ENCODE assay signal across 16 mouse cellular contexts in the genomic region with DNA sequence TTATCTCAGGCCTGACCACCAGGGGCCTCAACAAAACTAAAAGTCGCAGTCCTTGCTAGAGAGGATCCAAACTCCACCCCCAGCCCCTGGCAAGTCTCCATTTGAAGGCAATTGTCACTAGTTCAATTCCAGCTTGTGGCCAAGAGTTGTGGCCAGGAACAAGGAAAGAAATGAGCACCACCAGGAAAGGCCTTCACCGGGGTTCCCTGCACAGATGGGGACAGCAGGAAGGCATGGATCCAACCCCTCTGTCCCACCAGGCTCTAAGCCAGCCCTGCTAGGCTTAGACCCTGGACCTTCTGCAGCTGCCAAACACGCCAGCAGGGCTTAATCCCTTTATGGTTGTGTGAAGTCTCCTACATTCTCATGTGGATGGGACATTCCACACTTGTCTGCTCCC. TPM values are rescaled to one million over a fixed set of nuclear protein-coding genes. Genes with fewer than 3 reads are reported as not detected.
DNase-seq lines count a peak whose midpoint lies in the region; ATAC-seq and TF ChIP-seq lines count a peak whose summit lies in the region.
"Had no signal": no experiment of that assay in that cellular context is flagged by ENCODE, and none has a peak within 500 bp of the region (broad histone marks: within the 10 kb centered on the region; RNA-seq: fewer than 3 reads in every experiment).

No protein-coding gene starts in this region.

- H3K36me3 ChIP-seq in forebrain, postnatal 0 days (ENCODE audit: insufficient read depth), result no peaks in the 10 kb centered on the region
- no peaks in the 10 kb centered on the region for H3K36me3 ChIP-seq in forebrain, embryonic 12.5 days (replicated peaks)
- H3K36me3 ChIP-seq in midbrain, postnatal 0 days (ENCODE audit: insufficient read depth, low read length), result no peaks in the 10 kb centered on the region
- no peaks in the 10 kb centered on the region for H3K36me3 ChIP-seq in midbrain, embryonic 10.5 days
- H3K36me3 ChIP-seq: embryonic facial prominence, embryonic 10.5 days; heart, embryonic 13.5 days had no signal

- no peaks in the 10 kb centered on the region for H3K4me1 ChIP-seq in forebrain, postnatal 0 days (ENCODE audit: insufficient read depth)
- H3K4me1 ChIP-seq in forebrain, embryonic 12.5 days, result peaks cover 41% of the 10 kb centered on the region
- peaks cover 5% of the 10 kb centered on the region; the same call in 1 of the 2 replicates for H3K4me1 ChIP-seq in midbrain, postnatal 0 days (ENCODE audit: insufficient read depth, low read length)
- H3K4me1 ChIP-seq in midbrain, embryonic 10.5 days, result peaks cover 49% of the 10 kb centered on the region
- H3K4me1 ChIP-seq: heart, embryonic 13.5 days had no signal

- H3K4me2 ChIP-seq in forebrain, postnatal 0 days (ENCODE audit: low read depth), result no peak overlapping the region
- no peak overlapping the region for H3K4me2 ChIP-seq in forebrain, embryonic 12.5 days
- no peak overlapping the region for H3K4me2 ChIP-seq in midbrain, postnatal 0 days (ENCODE audit: low read depth, low read length, poor library complexity, severe bottlenecking)
- H3K4me2 ChIP-seq: heart, embryonic 13.5 days had no signal

- no peak overlapping the region for H3K4me3 ChIP-seq in forebrain, postnatal 0 days (ENCODE audit: low read depth, low read length)
- H3K4me3 ChIP-seq in forebrain, embryonic 12.5 days (replicated peaks), result no peak overlapping the region
- H3K4me3 ChIP-seq in midbrain, postnatal 0 days (ENCODE audit: low read depth, low read length), result no peak overlapping the region
- no peak overlapping the region for H3K4me3 ChIP-seq in midbrain, embryonic 10.5 days
- H3K4me3 ChIP-seq: embryonic facial prominence, embryonic 10.5 days; heart, embryonic 13.5 days had no signal

- no peaks in the 10 kb centered on the region for H3K27me3 ChIP-seq in forebrain, postnatal 0 days (ENCODE audit: insufficient read depth, low read length)
- peaks cover 3% of the 10 kb centered on the region; the same call in 1 of the 2 replicates for H3K27me3 ChIP-seq in forebrain, embryonic 12.5 days
- H3K27me3 ChIP-seq in midbrain, postnatal 0 days (ENCODE audit: insufficient read depth, low read length), result no peaks in the 10 kb centered on the region
- peaks cover 62% of the 10 kb centered on the region for H3K27me3 ChIP-seq in midbrain, embryonic 10.5 days (ENCODE audit: low read depth, poor library complexity, severe bottlenecking)

- peak; percentile 86 to 90 for DNase-seq in cerebellum, postnatal 10 days
- no peak for DNase-seq in cerebellum, adult 11-12 months
- DNase-seq in forebrain, postnatal 0 days, result no peak
- peak; percentile 41 to 55 for DNase-seq in layer of hippocampus, postnatal 10 days (ENCODE audit: low spot score in 2 of 2)
- DNase-seq in layer of hippocampus, postnatal 25 days (ENCODE audit: extremely low spot score in 1 of 2, low spot score in 1 of 2), result no peak
- peak; percentile 63 for DNase-seq in midbrain, postnatal 0 days (ENCODE audit: low spot score)
- DNase-seq in midbrain, embryonic 10.5 days (ENCODE audit: low spot score), result no peak
- DNase-seq: adrenal gland, postnatal 14 days; cerebellum, adult 2 months; gastrocnemius, postnatal 36 days; heart, adult 11 months; heart, postnatal 36 days had no signal

- 0 out of 2 replicates have a peak, but pooled peaks have one; percentile 44 for ATAC-seq in forebrain, postnatal 0 days
- ATAC-seq in forebrain, embryonic 12.5 days (ENCODE audit: low FRiP score), result no peak
- no peak for ATAC-seq in midbrain, postnatal 0 days (ENCODE audit: low FRiP score)
- ATAC-seq: intestine, embryonic 16.5 days had no signal

- TF ChIP-seq CTCF in forebrain, postnatal 0 days (IDR thresholded peaks at IDR 0.05; ENCODE audit: low read depth), result no peak
- no peak for TF ChIP-seq CTCF in midbrain, postnatal 0 days (IDR thresholded peaks at IDR 0.05)

- H3K9me3 ChIP-seq in forebrain, postnatal 0 days (ENCODE audit: low read length), result no peaks in the 10 kb centered on the region
- H3K9me3 ChIP-seq in forebrain, embryonic 12.5 days, result no peaks in the 10 kb centered on the region
- H3K9me3 ChIP-seq in midbrain, postnatal 0 days (ENCODE audit: low read length), result no peaks in the 10 kb centered on the region
- H3K9me3 ChIP-seq in midbrain, embryonic 10.5 days (replicated peaks), result no peaks in the 10 kb centered on the region
- H3K9me3 ChIP-seq: embryonic facial prominence, embryonic 10.5 days; heart, embryonic 13.5 days had no signal

- WGBS in forebrain, postnatal 0 days, result 27% methylated on average over 3 of the region's 3 CpGs
- 32% methylated on average over 3 of the region's 3 CpGs for WGBS in forebrain, embryonic 12.5 days
- 25% methylated on average over 3 of the region's 3 CpGs for WGBS in midbrain, postnatal 0 days
- 59% methylated on average over 3 of the region's 3 CpGs for WGBS in midbrain, embryonic 10.5 days

- H3K27ac ChIP-seq in forebrain, postnatal 0 days (ENCODE audit: low read depth, low read length), result no peak overlapping the region
- H3K27ac ChIP-seq in forebrain, embryonic 12.5 days, result no peak overlapping the region
- no peak overlapping the region for H3K27ac ChIP-seq in midbrain, postnatal 0 days (ENCODE audit: low read depth, low read length)
- H3K27ac ChIP-seq in midbrain, embryonic 10.5 days (replicated peaks), result no peak overlapping the region
- H3K27ac ChIP-seq: embryonic facial prominence, embryonic 10.5 days; heart, embryonic 13.5 days had no signal

- no peak overlapping the region for H3K9ac ChIP-seq in forebrain, postnatal 0 days
- no peak overlapping the region for H3K9ac ChIP-seq in forebrain, embryonic 12.5 days
- no peak overlapping the region for H3K9ac ChIP-seq in midbrain, postnatal 0 days (replicated peaks; ENCODE audit: low read length, poor library complexity, severe bottlenecking)
- H3K9ac ChIP-seq: heart, embryonic 13.5 days had no signal

RNA-seq across cellular contexts. Expression of gene Pou2f2, which starts 8.9 kb away (rescaled TPM):
- total RNA-seq in forebrain, postnatal 0 days (2014; rRNA removed), result 5.8 and 6.0 TPM in 2 replicates
- polyA plus RNA-seq in forebrain, postnatal 0 days (2015; fragmentation: Nextera tagmentation; extraction: Ambion mirVana), result 9.8 and 21.2 TPM in 2 replicates
- polyA plus RNA-seq in forebrain, embryonic 12.5 days (2016; fragmentation: Nextera tagmentation; extraction: Ambion mirVana), result 22.3 and 28.6 TPM in 2 replicates
- total RNA-seq in layer of hippocampus, postnatal 10 days (2021), result 10 to 100 TPM; 10.1 to 11.3 TPM
- total RNA-seq in layer of hippocampus, postnatal 25 days (2021), result 10 to 100 TPM in 1 of 2 experiments, 1 to 10 TPM in 1; 7.1 to 11.8 TPM
- 7.6 and 9.0 TPM in 2 replicates for total RNA-seq in midbrain, postnatal 0 days (2014; rRNA removed)
- polyA plus RNA-seq in midbrain, postnatal 0 days (2015; fragmentation: Nextera tagmentation; extraction: Ambion mirVana), result 28.9 and 35.9 TPM in 2 replicates
- 13.6 and 26.5 TPM in 2 replicates for polyA plus RNA-seq in midbrain, embryonic 10.5 days (2016; fragmentation: Nextera tagmentation; extraction: Ambion mirVana)

RNA-seq across cellular contexts. Expression of gene Dedd2, which starts 49.8 kb away (rescaled TPM):
- total RNA-seq in forebrain, postnatal 0 days (2014; rRNA removed), result 23.4 and 25.3 TPM in 2 replicates
- polyA plus RNA-seq in forebrain, postnatal 0 days (2015; fragmentation: Nextera tagmentation; extraction: Ambion mirVana), result 14.9 and 17.3 TPM in 2 replicates
- polyA plus RNA-seq in forebrain, embryonic 12.5 days (2016; fragmentation: Nextera tagmentation; extraction: Ambion mirVana), result 11.2 and 12.3 TPM in 2 replicates
- total RNA-seq in layer of hippocampus, postnatal 10 days (2021), result 10 to 100 TPM; 22.2 to 26.3 TPM
- total RNA-seq in layer of hippocampus, postnatal 25 days (2021), result 10 to 100 TPM; 24.0 to 26.4 TPM
- 25.9 and 27.8 TPM in 2 replicates for total RNA-seq in midbrain, postnatal 0 days (2014; rRNA removed)
- 17.7 and 18.7 TPM in 2 replicates for polyA plus RNA-seq in midbrain, postnatal 0 days (2015; fragmentation: Nextera tagmentation; extraction: Ambion mirVana)
- 8.4 TPM in 2 replicates for polyA plus RNA-seq in midbrain, embryonic 10.5 days (2016; fragmentation: Nextera tagmentation; extraction: Ambion mirVana)

RNA-seq across cellular contexts. Expression of gene Zfp526, which starts 50.6 kb away (rescaled TPM):
- 5.0 and 8.3 TPM in 2 replicates for total RNA-seq in forebrain, postnatal 0 days (2014; rRNA removed)
- polyA plus RNA-seq in forebrain, postnatal 0 days (2015; fragmentation: Nextera tagmentation; extraction: Ambion mirVana), result 0.59 and 0.98 TPM in 2 replicates
- polyA plus RNA-seq in forebrain, embryonic 12.5 days (2016; fragmentation: Nextera tagmentation; extraction: Ambion mirVana), result 2.7 TPM in 2 replicates
- total RNA-seq in layer of hippocampus, postnatal 10 days (2021), result 1 to 10 TPM; 7.2 to 8.4 TPM
- total RNA-seq in layer of hippocampus, postnatal 25 days (2021), result 10 to 100 TPM; 10.5 to 12.4 TPM
- total RNA-seq in midbrain, postnatal 0 days (2014; rRNA removed), result 8.1 and 9.5 TPM in 2 replicates
- 0.94 and 1.0 TPM in 2 replicates for polyA plus RNA-seq in midbrain, postnatal 0 days (2015; fragmentation: Nextera tagmentation; extraction: Ambion mirVana)
- polyA plus RNA-seq in midbrain, embryonic 10.5 days (2016; fragmentation: Nextera tagmentation; extraction: Ambion mirVana), result 2.7 and 2.8 TPM in 2 replicates

Comparison
In these comparisons a context has a peak if more than half of its experiments do, and no peak if none do; other contexts are left out.
1. DNase-seq: peak in cerebellum, postnatal 10 days (2 of 2), layer of hippocampus, postnatal 10 days (2 of 2) and midbrain, postnatal 0 days (single experiment); none in cerebellum, adult 11-12 months (single experiment), forebrain, postnatal 0 days (single experiment), layer of hippocampus, postnatal 25 days (0 of 2) and midbrain, embryonic 10.5 days (single experiment).